Mouse (Mus musculus) erythroblast, embryonic 14.5 days (primary cell): ENCODE results near the gene Drg2.

ENCODE experiments used
- GATA1 ChIP-seq: IDR thresholded peaks from 2 replicates; pipeline ENCODE4 v1.6.1; 2012; ENCODE audit warnings: low read length, inconsistent platforms, mixed read lengths
- TAL1 ChIP-seq: IDR thresholded peaks from 3 replicates; pipeline ENCODE4 v1.6.1; 2012; ENCODE audit warnings: low read length, inconsistent platforms, mixed read lengths

GRCm38 (mm10) chr11:60509500-60509899, 55.1 kb downstream of the Drg2 start:
- no peak for TF ChIP-seq TAL1
- TF ChIP-seq GATA1, result no peak
